Comparison of ENCODE assay signal across 11 mouse cellular contexts in genomic region chr16:91557693-91558092, GRCm38 (mm10). TPM values are rescaled to one million over a fixed set of nuclear protein-coding genes. Genes with fewer than 3 reads are reported as not detected.
A peak's percentile ranks its signal among the peaks of the same experiment; 100 is the strongest.
DNase-seq lines count a peak whose midpoint lies in the region; ATAC-seq and TF ChIP-seq lines count a peak whose summit lies in the region.
"Had no signal": no experiment of that assay in that cellular context is flagged by ENCODE, and none has a peak within 500 bp of the region (broad histone marks: within the 10 kb centered on the region; RNA-seq: fewer than 3 reads in every experiment).

No protein-coding gene starts in this region.

- DNase-seq in forebrain, embryonic 14.5 days (ENCODE audit: low spot score): no peak
- DNase-seq in kidney, postnatal 0 days (ENCODE audit: low spot score): no peak
- no peak for DNase-seq in kidney, adult 18-20 months
- DNase-seq in gastrocnemius, postnatal 14 days: peak; percentile 60
- DNase-seq in right cerebral cortex, postnatal 10 days (ENCODE audit: low spot score in 2 of 2): peak; percentile 69 to 74
- no peak for DNase-seq in midbrain, embryonic 11.5 days (ENCODE audit: low spot score, missing footprints)
- DNase-seq: liver had no signal

- peaks cover 8% of the 10 kb centered on the region for H3K4me1 ChIP-seq in forebrain, embryonic 16.5 days (replicated peaks; ENCODE audit: control insufficient read depth, insufficient read depth, low read length)
- no peaks in the 10 kb centered on the region for H3K4me1 ChIP-seq in forebrain, embryonic 14.5 days (ENCODE audit: control insufficient read depth, insufficient read depth, low read length)
- peaks cover 15% of the 10 kb centered on the region for H3K4me1 ChIP-seq in kidney, postnatal 0 days (replicated peaks; ENCODE audit: insufficient read depth, low read length)
- H3K4me1 ChIP-seq in midbrain, embryonic 11.5 days (ENCODE audit: control insufficient read depth, insufficient read depth, low read length): no peaks in the 10 kb centered on the region
- H3K4me1 ChIP-seq in midbrain, embryonic 13.5 days (replicated peaks): peaks cover 9% of the 10 kb centered on the region

- H3K27me3 ChIP-seq in forebrain, embryonic 16.5 days (replicated peaks; ENCODE audit: control insufficient read depth, insufficient read depth, low read length): no peaks in the 10 kb centered on the region
- H3K27me3 ChIP-seq in forebrain, embryonic 14.5 days (replicated peaks; ENCODE audit: control insufficient read depth, insufficient read depth, low read length): no peaks in the 10 kb centered on the region
- no peaks in the 10 kb centered on the region for H3K27me3 ChIP-seq in kidney, postnatal 0 days (ENCODE audit: insufficient read depth, low read length)
- no peaks in the 10 kb centered on the region for H3K27me3 ChIP-seq in midbrain, embryonic 11.5 days (ENCODE audit: control insufficient read depth, insufficient read depth, low read length)
- no peaks in the 10 kb centered on the region for H3K27me3 ChIP-seq in midbrain, embryonic 13.5 days
- H3K27me3 ChIP-seq: embryonic facial prominence, embryonic 15.5 days had no signal

- no peak overlapping the region for H3K4me3 ChIP-seq in forebrain, embryonic 16.5 days (replicated peaks; ENCODE audit: low read length)
- H3K4me3 ChIP-seq in forebrain, embryonic 14.5 days (ENCODE audit: low read depth, low read length): no peak overlapping the region
- H3K4me3 ChIP-seq in kidney, postnatal 0 days (replicated peaks; ENCODE audit: low read depth, low read length): no peak overlapping the region
- H3K4me3 ChIP-seq in midbrain, embryonic 11.5 days (ENCODE audit: low read depth, low read length): no peak overlapping the region
- H3K4me3 ChIP-seq in midbrain, embryonic 13.5 days (replicated peaks): no peak overlapping the region
- H3K4me3 ChIP-seq: embryonic facial prominence, embryonic 15.5 days had no signal

- intact Hi-C loops in gastrocnemius, postnatal 14 days (cut with DNase I; ENCODE audit: low total_unique reads): no loop called here

- peaks cover 7% of the 10 kb centered on the region; the same call in 1 of the 2 replicates for H3K36me3 ChIP-seq in forebrain, embryonic 16.5 days (ENCODE audit: control insufficient read depth, insufficient read depth)
- H3K36me3 ChIP-seq in forebrain, embryonic 14.5 days (ENCODE audit: control insufficient read depth, insufficient read depth, low read length): peaks cover 36% of the 10 kb centered on the region
- H3K36me3 ChIP-seq in kidney, postnatal 0 days (ENCODE audit: insufficient read depth, low read length): peaks cover 28% of the 10 kb centered on the region
- no peaks in the 10 kb centered on the region; the same call in 1 of the 2 replicates for H3K36me3 ChIP-seq in midbrain, embryonic 11.5 days (ENCODE audit: control insufficient read depth, insufficient read depth, low read length)
- H3K36me3 ChIP-seq in midbrain, embryonic 13.5 days: peaks cover 49% of the 10 kb centered on the region

- peak; percentile 49; the same call in 1 of the 2 replicates for ATAC-seq in forebrain, embryonic 16.5 days
- no peak for ATAC-seq in forebrain, embryonic 14.5 days
- peak; percentile 38; the same call in 1 of the 2 replicates for ATAC-seq in kidney, postnatal 0 days (replicated peaks; ENCODE audit: low FRiP score, low read depth)
- ATAC-seq in midbrain, embryonic 11.5 days (ENCODE audit: low FRiP score): no peak
- no peak for ATAC-seq in midbrain, embryonic 13.5 days
- ATAC-seq: midbrain, embryonic 16.5 days had no signal

- no peak overlapping the region for H3K9ac ChIP-seq in forebrain, embryonic 16.5 days (replicated peaks; ENCODE audit: low read depth, low read length)
- no peak overlapping the region for H3K9ac ChIP-seq in forebrain, embryonic 14.5 days (ENCODE audit: low read length)
- no peak overlapping the region for H3K9ac ChIP-seq in kidney, postnatal 0 days (ENCODE audit: low read depth, low read length)
- H3K9ac ChIP-seq in midbrain, embryonic 11.5 days (ENCODE audit: low read length): no peak overlapping the region
- no peak overlapping the region for H3K9ac ChIP-seq in midbrain, embryonic 13.5 days (replicated peaks)
- H3K9ac ChIP-seq: embryonic facial prominence, embryonic 15.5 days had no signal

- 79% methylated on average over 15 of the region's 15 CpGs for WGBS in forebrain, embryonic 16.5 days
- 82% methylated on average over 15 of the region's 15 CpGs for WGBS in forebrain, embryonic 14.5 days
- 79% methylated on average over 15 of the region's 15 CpGs for WGBS in kidney, postnatal 0 days
- WGBS in midbrain, embryonic 11.5 days: 91% methylated on average over 15 of the region's 15 CpGs
- 92% methylated on average over 15 of the region's 15 CpGs for WGBS in midbrain, embryonic 13.5 days

- no peak overlapping the region for H3K4me2 ChIP-seq in forebrain, embryonic 16.5 days (ENCODE audit: low read length)
- H3K4me2 ChIP-seq in forebrain, embryonic 14.5 days (ENCODE audit: low read length): no peak overlapping the region
- H3K4me2 ChIP-seq in kidney, postnatal 0 days (ENCODE audit: low read length): no peak overlapping the region
- H3K4me2 ChIP-seq in midbrain, embryonic 11.5 days: no peak overlapping the region
- no peak overlapping the region for H3K4me2 ChIP-seq in midbrain, embryonic 13.5 days (replicated peaks)

- H3K27ac ChIP-seq in forebrain, embryonic 16.5 days (ENCODE audit: low read length): no peak overlapping the region
- no peak overlapping the region for H3K27ac ChIP-seq in forebrain, embryonic 14.5 days (ENCODE audit: low read depth, low read length)
- no peak overlapping the region for H3K27ac ChIP-seq in kidney, postnatal 0 days
- no peak overlapping the region for H3K27ac ChIP-seq in midbrain, embryonic 11.5 days (ENCODE audit: low read depth, low read length)
- H3K27ac ChIP-seq in midbrain, embryonic 13.5 days: no peak overlapping the region

- TF ChIP-seq CTCF in kidney, postnatal 0 days (IDR thresholded peaks at IDR 0.05; ENCODE audit: low read depth): no peak

- no peaks in the 10 kb centered on the region for H3K9me3 ChIP-seq in forebrain, embryonic 16.5 days (ENCODE audit: control insufficient read depth, low read length)
- no peaks in the 10 kb centered on the region for H3K9me3 ChIP-seq in forebrain, embryonic 14.5 days (replicated peaks; ENCODE audit: control insufficient read depth, low read length)
- no peaks in the 10 kb centered on the region for H3K9me3 ChIP-seq in kidney, postnatal 0 days (replicated peaks; ENCODE audit: low read length)
- H3K9me3 ChIP-seq in midbrain, embryonic 11.5 days (ENCODE audit: control insufficient read depth, low read length): no peaks in the 10 kb centered on the region
- H3K9me3 ChIP-seq in midbrain, embryonic 13.5 days: no peaks in the 10 kb centered on the region
- H3K9me3 ChIP-seq: embryonic facial prominence, embryonic 15.5 days had no signal

RNA-seq across cellular contexts. Expression of gene Ifngr2, which starts 10.8 kb away (rescaled TPM):
- polyA plus RNA-seq in forebrain, embryonic 16.5 days (2015; fragmentation: Nextera tagmentation; extraction: Ambion mirVana): 118 and 124 TPM in 2 replicates
- 77.3 and 100 TPM in 2 replicates for polyA plus RNA-seq in forebrain, embryonic 14.5 days (2014; fragmentation: Nextera tagmentation; extraction: Ambion mirVana)
- 42.6 and 51.1 TPM in 2 replicates for polyA plus RNA-seq in kidney, postnatal 0 days (2015; fragmentation: Nextera tagmentation; extraction: Ambion mirVana)
- 10 to 100 TPM; 51.4 to 54.4 TPM for total RNA-seq in gastrocnemius, postnatal 14 days (2021)
- 33.1 and 34.8 TPM in 2 replicates for polyA plus RNA-seq in midbrain, embryonic 11.5 days (2014; fragmentation: Nextera tagmentation; extraction: Ambion mirVana)
- polyA plus RNA-seq in midbrain, embryonic 13.5 days (2015; fragmentation: Nextera tagmentation; extraction: Ambion mirVana): 57.6 and 63.5 TPM in 2 replicates

RNA-seq across cellular contexts. Expression of gene Tmem50b, which starts 39.9 kb away (rescaled TPM):
- 93.8 and 101 TPM in 2 replicates for polyA plus RNA-seq in forebrain, embryonic 16.5 days (2015; fragmentation: Nextera tagmentation; extraction: Ambion mirVana)
- polyA plus RNA-seq in forebrain, embryonic 14.5 days (2014; fragmentation: Nextera tagmentation; extraction: Ambion mirVana): 105 and 111 TPM in 2 replicates
- 42.3 and 45.0 TPM in 2 replicates for polyA plus RNA-seq in kidney, postnatal 0 days (2015; fragmentation: Nextera tagmentation; extraction: Ambion mirVana)
- 10 to 100 TPM; 16.0 to 16.9 TPM for total RNA-seq in gastrocnemius, postnatal 14 days (2021)
- 53.2 and 55.7 TPM in 2 replicates for polyA plus RNA-seq in midbrain, embryonic 11.5 days (2014; fragmentation: Nextera tagmentation; extraction: Ambion mirVana)
- 50.5 and 55.1 TPM in 2 replicates for polyA plus RNA-seq in midbrain, embryonic 13.5 days (2015; fragmentation: Nextera tagmentation; extraction: Ambion mirVana)

Comparison
In these comparisons a context has a peak if more than half of its experiments do, and no peak if none do; other contexts are left out.
1. ATAC-seq: peak in forebrain, embryonic 16.5 days (single experiment) and kidney, postnatal 0 days (single experiment); none in forebrain, embryonic 14.5 days (single experiment), midbrain, embryonic 11.5 days (single experiment) and midbrain, embryonic 13.5 days (single experiment).
2. DNase-seq: peak in gastrocnemius, postnatal 14 days (single experiment) and right cerebral cortex, postnatal 10 days (2 of 2); none in forebrain, embryonic 14.5 days (single experiment), kidney, postnatal 0 days (single experiment), kidney, adult 18-20 months (single experiment) and midbrain, embryonic 11.5 days (single experiment).